Mouse (Mus musculus): ENCODE results near the gene Notch3.

GRCm38 (mm10) chr17:32205345-32205744 is 38.7 kb upstream of the Notch3 start:
- TF ChIP-seq EP300 (optimal IDR thresholded peaks at IDR 0.05), result no peak
- TF ChIP-seq CTCF (IDR thresholded peaks at IDR 0.05; ENCODE audit: low read depth), result no peak
